In genomic region chr4:15608508-15608907, GRCm38 (mm10) we compare ENCODE assay signal across 15 mouse cellular contexts.
DNase-seq lines count a peak whose midpoint lies in the region; ATAC-seq and TF ChIP-seq lines count a peak whose summit lies in the region.
"Had no signal": no experiment of that assay in that cellular context is flagged by ENCODE, and none has a peak within 500 bp of the region (broad histone marks: within the 10 kb centered on the region; RNA-seq: fewer than 3 reads in every experiment).

No protein-coding gene starts in this region.

- no peaks in the 10 kb centered on the region for H3K36me3 ChIP-seq in forebrain, embryonic 13.5 days (ENCODE audit: poor library complexity, severe bottlenecking)
- H3K36me3 ChIP-seq in forebrain, embryonic 10.5 days (replicated peaks): no peaks in the 10 kb centered on the region
- no peaks in the 10 kb centered on the region for H3K36me3 ChIP-seq in lung, postnatal 0 days (ENCODE audit: insufficient read depth, low read length)
- H3K36me3 ChIP-seq in hindbrain, embryonic 10.5 days: no peaks in the 10 kb centered on the region
- H3K36me3 ChIP-seq: limb, embryonic 15.5 days had no signal

- no peak for TF ChIP-seq CTCF in lung, postnatal 0 days (IDR thresholded peaks at IDR 0.05)

- WGBS in forebrain, embryonic 13.5 days: 33% methylated on average over 3 of the region's 3 CpGs
- whole genome bisulfite sequencing in forebrain, embryonic 10.5 days: 76% methylated on average over 3 of the region's 3 CpGs
- 15% methylated on average over 3 of the region's 3 CpGs for WGBS in lung, postnatal 0 days
- WGBS in hindbrain, embryonic 10.5 days: 64% methylated on average over 3 of the region's 3 CpGs

- no peak overlapping the region for H3K4me3 ChIP-seq in forebrain, embryonic 13.5 days
- H3K4me3 ChIP-seq in forebrain, embryonic 10.5 days: no peak overlapping the region
- H3K4me3 ChIP-seq in lung, postnatal 0 days (ENCODE audit: low read depth, low read length): no peak overlapping the region
- no peak overlapping the region for H3K4me3 ChIP-seq in hindbrain, embryonic 10.5 days
- H3K4me3 ChIP-seq: gastrocnemius, adult 2 months; limb, embryonic 15.5 days had no signal

- H3K4me2 ChIP-seq in forebrain, embryonic 13.5 days: no peak overlapping the region
- H3K4me2 ChIP-seq in lung, postnatal 0 days (replicated peaks; ENCODE audit: low read depth, low read length): no peak overlapping the region
- H3K4me2 ChIP-seq: limb, embryonic 15.5 days had no signal

- ATAC-seq in forebrain, embryonic 13.5 days: peak; percentile 62; the same call in 1 of the 2 replicates
- ATAC-seq in lung, postnatal 0 days: peak; percentile 77
- ATAC-seq: intestine, embryonic 16.5 days had no signal

- no peaks in the 10 kb centered on the region for H3K9me3 ChIP-seq in forebrain, embryonic 13.5 days (replicated peaks)
- no peaks in the 10 kb centered on the region for H3K9me3 ChIP-seq in forebrain, embryonic 10.5 days
- no peaks in the 10 kb centered on the region for H3K9me3 ChIP-seq in lung, postnatal 0 days (ENCODE audit: low read length)
- no peaks in the 10 kb centered on the region for H3K9me3 ChIP-seq in hindbrain, embryonic 10.5 days
- H3K9me3 ChIP-seq: limb, embryonic 15.5 days had no signal

- no peak overlapping the region for H3K9ac ChIP-seq in forebrain, embryonic 13.5 days
- no peak overlapping the region for H3K9ac ChIP-seq in lung, postnatal 0 days (replicated peaks; ENCODE audit: low read depth)
- H3K9ac ChIP-seq: limb, embryonic 15.5 days had no signal

- peak; percentile 62; the same call in 1 of the 2 replicates for TF ChIP-seq EP300 in lung, postnatal 0 days (IDR thresholded peaks at IDR 0.05)

- H3K27ac ChIP-seq in forebrain, embryonic 13.5 days: no peak overlapping the region
- H3K27ac ChIP-seq in forebrain, embryonic 10.5 days: no peak overlapping the region
- no peak overlapping the region for H3K27ac ChIP-seq in lung, postnatal 0 days (ENCODE audit: low read length)
- no peak overlapping the region for H3K27ac ChIP-seq in hindbrain, embryonic 10.5 days
- H3K27ac ChIP-seq: gastrocnemius, adult 2 months; limb, embryonic 15.5 days; macrophage had no signal

- no peaks in the 10 kb centered on the region for H3K27me3 ChIP-seq in forebrain, embryonic 13.5 days
- H3K27me3 ChIP-seq in forebrain, embryonic 10.5 days (ENCODE audit: poor library complexity, severe bottlenecking): no peaks in the 10 kb centered on the region
- no peaks in the 10 kb centered on the region for H3K27me3 ChIP-seq in lung, postnatal 0 days (replicated peaks; ENCODE audit: insufficient read depth, low read length)
- H3K27me3 ChIP-seq in hindbrain, embryonic 10.5 days (ENCODE audit: insufficient read depth, poor library complexity, severe bottlenecking): no peaks in the 10 kb centered on the region
- H3K27me3 ChIP-seq: limb, embryonic 15.5 days had no signal

- DNase-seq in forebrain, embryonic 10.5 days (ENCODE audit: extremely low spot score, low spot score): no peak
- DNase-seq in kidney, postnatal 14 days: peak; percentile 1
- no peak for DNase-seq in kidney, adult 8-10 months
- peak; percentile 63 for DNase-seq in layer of hippocampus, adult 11-12 months (ENCODE audit: low spot score)
- DNase-seq in lung, postnatal 0 days (ENCODE audit: low spot score): peak; percentile 79
- DNase-seq in liver: no peak
- DNase-seq in hindbrain, embryonic 10.5 days (ENCODE audit: low spot score): no peak
- DNase-seq: adrenal gland, postnatal 25 days; gastrocnemius, adult 2 months; right cerebral cortex, postnatal 14 days; thymus, postnatal 25 days had no signal

- H3K4me1 ChIP-seq in forebrain, embryonic 13.5 days: no peaks in the 10 kb centered on the region
- no peaks in the 10 kb centered on the region for H3K4me1 ChIP-seq in forebrain, embryonic 10.5 days
- no peaks in the 10 kb centered on the region for H3K4me1 ChIP-seq in lung, postnatal 0 days (ENCODE audit: insufficient read depth, low read depth, low read length)
- no peaks in the 10 kb centered on the region for H3K4me1 ChIP-seq in hindbrain, embryonic 10.5 days (replicated peaks)
- H3K4me1 ChIP-seq: limb, embryonic 15.5 days had no signal

Comparison
In these comparisons a context has a peak if more than half of its experiments do, and no peak if none do; other contexts are left out.
1. DNase-seq: peak in kidney, postnatal 14 days (single experiment), layer of hippocampus, adult 11-12 months (single experiment) and lung, postnatal 0 days (single experiment); none in forebrain, embryonic 10.5 days (single experiment), kidney, adult 8-10 months (0 of 2), liver (single experiment) and hindbrain, embryonic 10.5 days (single experiment).